Mouse (Mus musculus): Measurements from ENCODE around the gene Galnt16.

The Galnt16 gene

GRCm38 (mm10) chr12:80598236-80598635 is 80.2 kb downstream of the Galnt16 start:
- in situ Hi-C loops (cut with MboI, MseI) = no loop called here

- in situ Hi-C loops (cut with MboI, MseI) = no loop called here
These were observed 80.7 kb downstream of the Galnt16 start for GRCm38 (mm10) chr12:80598756-80599155.

GRCm38 (mm10) chr12:80601597-80602269 is 83.7 kb downstream of the Galnt16 start:
- in situ Hi-C loops (cut with MboI, MseI) = no loop called here

GRCm38 (mm10) chr12:80602432-80602831 is 84.4 kb downstream of the Galnt16 start:
- in situ Hi-C loops (cut with MboI, MseI) = no loop called here

GRCm38 (mm10) chr12:80603566-80603965 is 85.5 kb downstream of the Galnt16 start:
- in situ Hi-C loops (cut with MboI, MseI) = no loop called here

- in situ Hi-C loops (cut with MboI, MseI) = no loop called here
These were observed 86.1 kb downstream of the Galnt16 start for GRCm38 (mm10) chr12:80604218-80604617.

- in situ Hi-C loops (cut with MboI, MseI) = loop anchor here (5.0 kb wide), 1 partner anchor 64 kb away; no protein-coding TSS in a partner anchor
These were observed 90.5 kb downstream of the Galnt16 start for GRCm38 (mm10) chr12:80608576-80608975.

GRCm38 (mm10) chr12:80609928-80610327 is 91.9 kb downstream of the Galnt16 start:
- in situ Hi-C loops (cut with MboI, MseI) = loop anchor here (5.0 kb wide), 1 partner anchor 62 kb away; no protein-coding TSS in a partner anchor

GRCm38 (mm10) chr12:80612113-80612791 is 94.2 kb downstream of the Galnt16 start:
- in situ Hi-C loops (cut with MboI, MseI) = no loop called here

- in situ Hi-C loops (cut with MboI, MseI) = no loop called here
These were observed 97.5 kb downstream of the Galnt16 start for GRCm38 (mm10) chr12:80615371-80616257.

GRCm38 (mm10) chr12:80620501-80620900 is 102.4 kb downstream of the Galnt16 start:
- in situ Hi-C loops (cut with MboI, MseI) = no loop called here

- in situ Hi-C loops (cut with MboI, MseI) = no loop called here
These were observed 113.7 kb downstream of the Galnt16 start for GRCm38 (mm10) chr12:80631790-80632189.

GRCm38 (mm10) chr12:80642725-80643692 is 124.9 kb downstream of the Galnt16 start:
- in situ Hi-C loops (cut with MboI, MseI) = no loop called here

GRCm38 (mm10) chr12:80643693-80644505 is 125.8 kb downstream of the Galnt16 start, which contains the start of the genes Slc39a9 and Erh:
Gene Slc39a9 (plus strand): TSS chr12:80643883.
Gene Erh (minus strand): TSS chr12:80644341.
- in situ Hi-C loops (cut with MboI, MseI) = no loop called here

- in situ Hi-C loops (cut with MboI, MseI) = no loop called here
These were observed 126.4 kb downstream of the Galnt16 start for GRCm38 (mm10) chr12:80644506-80644868.

- in situ Hi-C loops (cut with MboI, MseI) = no loop called here
These were observed 128.3 kb downstream of the Galnt16 start for GRCm38 (mm10) chr12:80646377-80646776.

- in situ Hi-C loops (cut with MboI, MseI) = no loop called here
These were observed 136.0 kb downstream of the Galnt16 start for GRCm38 (mm10) chr12:80653951-80654658.

GRCm38 (mm10) chr12:80654659-80655025 is 136.6 kb downstream of the Galnt16 start:
- in situ Hi-C loops (cut with MboI, MseI) = no loop called here

GRCm38 (mm10) chr12:80658661-80659060 is 140.6 kb downstream of the Galnt16 start:
- in situ Hi-C loops (cut with MboI, MseI) = no loop called here
